Mouse (Mus musculus) CH12.LX (cell line): ENCODE measurements around the gene Aff1. TPM values are rescaled to one million over a fixed set of nuclear protein-coding genes. Genes with fewer than 3 reads are reported as not detected.

ENCODE experiments used
- DNase-seq: peaks from one replicate; pipeline ENCODE4 v3.0.0-alpha.2; 2013; ENCODE audit errors: extremely low read depth
- H3K27ac ChIP-seq: 2 replicates; pipeline ENCODE4 v1.5.1; 2012; ENCODE audit warnings: low read depth, mild to moderate bottlenecking, control low read depth, moderate library complexity; ENCODE audit not compliant: insufficient read depth
- H3K27me3 ChIP-seq: replicated peaks from 2 replicates; pipeline ENCODE3; 2012; ENCODE audit warnings: inconsistent platforms
- H3K36me3 ChIP-seq, 2 experiments: replicated peaks in 1 of 2; 2 replicates each; pipeline versions ENCODE3 to v1.6.1; 2012; ENCODE audit warnings: inconsistent platforms in 1 of 2, low read length in 1 of 2, mild to moderate bottlenecking in 1 of 2, mixed read lengths in 1 of 2, moderate library complexity in 1 of 2; ENCODE audit not compliant: control insufficient read depth in 1 of 2, insufficient read depth in 1 of 2
- H3K4me1 ChIP-seq, 2 experiments: 2 replicates each; pipeline ENCODE4 v1.6.1; 2012; ENCODE audit warnings: inconsistent platforms in 1 of 2, moderate library complexity in 1 of 2; ENCODE audit not compliant: insufficient read depth in 2 of 2, control insufficient read depth in 1 of 2
- H3K4me2 ChIP-seq: 2 replicates; pipeline ENCODE4 v1.6.1; 2012; ENCODE audit warnings: low read depth, mild to moderate bottlenecking, control low read depth; ENCODE audit not compliant: poor library complexity, insufficient read depth, severe bottlenecking
- H3K4me3 ChIP-seq, 3 experiments: fragments of 150-350 bp in 1 of 3; sonication (generic) in 1 of 3; replicated peaks in 1 of 3; 2 replicates each; pipeline versions ENCODE3 to v1.5.1; 2011 to 2012; ENCODE audit warnings: low read depth in 2 of 3, low read length in 2 of 3, mild to moderate bottlenecking in 2 of 3, moderate library complexity in 2 of 3, control low read depth in 1 of 3, improper control_type of control experiment in 1 of 3, inconsistent platforms in 1 of 3, mixed read lengths in 1 of 3; ENCODE audit not compliant: poor library complexity in 1 of 3
- H3K79me2 ChIP-seq: replicated peaks from 2 replicates; pipeline ENCODE4 v1.6.1; 2012; ENCODE audit warnings: mild to moderate bottlenecking, moderate library complexity; ENCODE audit not compliant: control insufficient read depth, poor library complexity, insufficient read depth, severe bottlenecking; ENCODE audit errors: extremely low read depth
- H3K9ac ChIP-seq: 2 replicates; pipeline ENCODE4 v1.6.1; 2012; ENCODE audit warnings: low read depth, mild to moderate bottlenecking, control low read depth, moderate library complexity; ENCODE audit not compliant: insufficient read depth
- H3K9me3 ChIP-seq: replicated peaks from 2 replicates; pipeline ENCODE3; 2012; ENCODE audit warnings: low read length, inconsistent platforms, mixed read lengths
- BHLHE40 ChIP-seq: IDR thresholded peaks from 2 replicates; pipeline ENCODE4 v1.6.1; 2011; ENCODE audit warnings: mild to moderate bottlenecking, low read depth, low read length, improper control_type of control experiment
- ELF1 ChIP-seq: IDR thresholded peaks from 2 replicates; pipeline ENCODE4 v1.6.1; 2014; ENCODE audit warnings: low read depth, mild to moderate bottlenecking, inconsistent platforms, low read length, improper control_type of control experiment
- EP300 ChIP-seq: IDR thresholded peaks from 2 replicates; pipeline ENCODE4 v1.6.1; 2011; ENCODE audit warnings: low read length, improper control_type of control experiment
- KAT2A ChIP-seq: IDR thresholded peaks from 2 replicates; pipeline ENCODE4 v1.6.1; 2012; ENCODE audit warnings: low read length, improper control_type of control experiment, inconsistent platforms; ENCODE audit not compliant: insufficient replicate concordance
- MAFK ChIP-seq: IDR thresholded peaks from 2 replicates; pipeline ENCODE4 v1.6.1; 2011; ENCODE audit warnings: low read length, improper control_type of control experiment; ENCODE audit not compliant: insufficient replicate concordance
- MAZ ChIP-seq: IDR thresholded peaks from 2 replicates; pipeline ENCODE4 v1.6.1; 2012; ENCODE audit warnings: low read depth, mild to moderate bottlenecking, inconsistent platforms, low read length, improper control_type of control experiment, moderate library complexity
- MEF2A ChIP-seq: IDR thresholded peaks from 2 replicates; pipeline ENCODE4 v1.6.1; 2014; ENCODE audit warnings: low read depth, mild to moderate bottlenecking, inconsistent platforms, low read length, improper control_type of control experiment, borderline replicate concordance
- NRF1 ChIP-seq: IDR thresholded peaks from 2 replicates; pipeline ENCODE4 v1.6.1; 2014; ENCODE audit warnings: low read depth, mild to moderate bottlenecking, inconsistent platforms, low read length, improper control_type of control experiment, moderate library complexity
- PAX5 ChIP-seq: IDR thresholded peaks from 2 replicates; pipeline ENCODE4 v1.6.1; 2012; ENCODE audit warnings: low read length, inconsistent platforms, mixed read lengths
- POLR2AphosphoS2 ChIP-seq: IDR thresholded peaks from 2 replicates; pipeline ENCODE4 v1.6.1; 2011; ENCODE audit warnings: low read depth, low read length, improper control_type of control experiment
- RCOR1 ChIP-seq: conservative IDR thresholded peaks from 2 replicates; pipeline ENCODE4 v1.6.1; 2012; ENCODE audit warnings: low read depth, mild to moderate bottlenecking, inconsistent platforms, low read length, improper control_type of control experiment
- SIN3A ChIP-seq: IDR thresholded peaks from 2 replicates; pipeline ENCODE4 v1.6.1; 2012; ENCODE audit warnings: low read length, improper control_type of control experiment, inconsistent platforms
- SMC3 ChIP-seq: IDR thresholded peaks from 2 replicates; pipeline ENCODE4 v1.6.1; 2011; ENCODE audit warnings: low read depth, low read length, improper control_type of control experiment
- UBTF ChIP-seq: IDR thresholded peaks from 2 replicates; pipeline ENCODE4 v1.6.1; 2012; ENCODE audit warnings: low read depth, mild to moderate bottlenecking, inconsistent platforms, low read length, improper control_type of control experiment, moderate library complexity
- USF1 ChIP-seq: IDR thresholded peaks from 2 replicates; pipeline ENCODE4 v1.6.1; 2014; ENCODE audit warnings: low read depth, mild to moderate bottlenecking, inconsistent platforms, low read length, improper control_type of control experiment
- USF2 ChIP-seq: conservative IDR thresholded peaks from 2 replicates; pipeline ENCODE4 v1.6.1; 2011; ENCODE audit warnings: low read depth, low read length, improper control_type of control experiment
- ZKSCAN1 ChIP-seq: IDR thresholded peaks from 2 replicates; pipeline ENCODE4 v1.6.1; 2012; ENCODE audit warnings: low read depth, inconsistent platforms, low read length, improper control_type of control experiment, borderline replicate concordance
- ZNF384 ChIP-seq: IDR thresholded peaks from 2 replicates; pipeline ENCODE4 v1.6.1; 2012; ENCODE audit warnings: low read depth, low read length, improper control_type of control experiment, inconsistent platforms
- dilution Hi-C: fragments of 300-500 bp; cut with MboI; formaldehyde crosslinking; loops from 2 replicates; pipeline ENCODE4 v1.14.3; 2020; ENCODE audit warnings: low sequenced_read_pairs; ENCODE audit not compliant: extremely low pct_unique_long_range_greater_than_20kb, extremely low pct_ligation_motif_present
- in situ Hi-C: fragments of 300-500 bp; cut with MboI; formaldehyde crosslinking; loops from 3 replicates; pipeline ENCODE4 v1.14.3; 2019; ENCODE audit warnings: low sequenced_read_pairs, low pct_ligation_motif_present, low pct_unique_long_range_greater_than_20kb, mixed read lengths
- polyA plus RNA-seq: library from polyadenylated mRNA; unstranded; fragments of >175 nt; gene quantifications from 2 replicates; pipeline ENCODE4 v1.2.1, GENCODE M21; 2012; ENCODE audit warnings: low read depth; ENCODE audit not compliant: insufficient read length
- total RNA-seq, 2 experiments: library from RNA; depleted of rRNA; stranded (reverse); fragments of 300-350 nt in 1 of 2; fragments of >200 nt in 1 of 2; gene quantifications; 2 replicates each; pipeline ENCODE4 v1.2.3; 2012 to 2014

Aff1 gene
- total and polyA plus RNA-seq, 3 experiments: 13.2 to 38.9 (median 21.8) TPM

GRCm38 (mm10) chr5:103735411-103736112 is 43.4 kb downstream of the Aff1 start:
- Histone ChIP-seq H3K79me2 (peaks cover 61% of the 10 kb centered on the region), H3K9ac (peak overlapping the region; percentile 3; the same call in 1 of the 2 replicates)

GRCm38 (mm10) chr5:103736553-103737207 is 44.5 kb downstream of the Aff1 start:
- Histone ChIP-seq H3K36me3 (peaks cover 0 to 32% of the 10 kb centered on the region in 2 experiments), H3K4me3 (no peak overlapping the region), H3K9me3 (no peaks in the 10 kb centered on the region), H3K27me3 (no peaks in the 10 kb centered on the region), H3K27ac (peak overlapping the region; percentile 16; the same call in 1 of the 2 replicates)
- TF ChIP-seq ZNF384 (peak; percentile 89), USF1 (no peak)
- TF ChIP-seq, all 38 proteins: peak for 1
- Histone ChIP-seq H3K9ac (peak overlapping the region; percentile 2; the same call in 1 of the 2 replicates), H3K4me1 (peaks cover 22 to 89% of the 10 kb centered on the region in 2 experiments), H3K4me2 (no peak overlapping the region; the same call in none of the 2 replicates), H3K79me2 (peaks cover 55% of the 10 kb centered on the region)
- in situ Hi-C loops: no loop called here
- DNase-seq: no peak
- dilution Hi-C loops: no loop called here

More at GRCm38 (mm10) chr5:103735411-103736112, 43.4 kb downstream of the Aff1 start:
- TF ChIP-seq RCOR1: no peak
- TF ChIP-seq USF2: no peak
- no peak for TF ChIP-seq USF1
- TF ChIP-seq KAT2A: no peak
- no peak for TF ChIP-seq SIN3A
- TF ChIP-seq MAZ: no peak
- no peak for TF ChIP-seq MEF2A
- no peak for TF ChIP-seq BHLHE40
- TF ChIP-seq NRF1: no peak
- TF ChIP-seq ELF1: no peak
- no peak for TF ChIP-seq SMC3
- TF ChIP-seq POLR2AphosphoS2: no peak
- no peak for TF ChIP-seq UBTF
- TF ChIP-seq MAFK: no peak
- no peak for TF ChIP-seq PAX5
- TF ChIP-seq EP300: no peak
- no peak for TF ChIP-seq ZKSCAN1
- peak overlapping the region; percentile 60 for H3K4me2 ChIP-seq
- no peaks in the 10 kb centered on the region for H3K27me3 ChIP-seq
- peaks cover 31 to 90% of the 10 kb centered on the region in 2 experiments for H3K4me1 ChIP-seq
- H3K9me3 ChIP-seq: no peaks in the 10 kb centered on the region
- in situ Hi-C loops: no loop called here
- peak overlapping the region; percentile 56 for H3K27ac ChIP-seq
- peaks cover 0 to 35% of the 10 kb centered on the region in 2 experiments for H3K36me3 ChIP-seq
- H3K4me3 ChIP-seq: no peak overlapping the region
- no peak for DNase-seq
- dilution Hi-C loops: no loop called here
